Mouse (Mus musculus) brain, embryonic 14.5 days (tissue): ENCODE data around the gene Kat2a.

Experiments
- CTCF ChIP-seq: fragments of 200-500 bp; IDR thresholded peaks from 2 replicates; pipeline ENCODE4 v1.5.1; 2012; ENCODE audit warnings: inconsistent platforms, mild to moderate bottlenecking, moderate library complexity, borderline replicate concordance; ENCODE audit not compliant: insufficient read depth, insufficient read length; ENCODE audit errors: extremely low read depth
- POLR2A ChIP-seq: fragments of 200-500 bp; IDR thresholded peaks from 2 replicates; pipeline ENCODE4 v1.6.1; 2012; ENCODE audit warnings: mild to moderate bottlenecking, inconsistent platforms, borderline replicate concordance; ENCODE audit not compliant: poor library complexity, insufficient read depth, insufficient read length, severe bottlenecking; ENCODE audit errors: extremely low read depth

GRCm38 (mm10) chr11:100700710-100701109 lies 11.6 kb downstream of the Kat2a start:
- TF ChIP-seq CTCF: no peak
- no peak for TF ChIP-seq POLR2A
